Mouse (Mus musculus) heart, adult 11 months (tissue): Measurements from ENCODE around the gene Sec16a.

Experiments used
- DNase-seq: peaks from one replicate; pipeline ENCODE4 v3.0.0; 2022

Gene Sec16a

DNA sequence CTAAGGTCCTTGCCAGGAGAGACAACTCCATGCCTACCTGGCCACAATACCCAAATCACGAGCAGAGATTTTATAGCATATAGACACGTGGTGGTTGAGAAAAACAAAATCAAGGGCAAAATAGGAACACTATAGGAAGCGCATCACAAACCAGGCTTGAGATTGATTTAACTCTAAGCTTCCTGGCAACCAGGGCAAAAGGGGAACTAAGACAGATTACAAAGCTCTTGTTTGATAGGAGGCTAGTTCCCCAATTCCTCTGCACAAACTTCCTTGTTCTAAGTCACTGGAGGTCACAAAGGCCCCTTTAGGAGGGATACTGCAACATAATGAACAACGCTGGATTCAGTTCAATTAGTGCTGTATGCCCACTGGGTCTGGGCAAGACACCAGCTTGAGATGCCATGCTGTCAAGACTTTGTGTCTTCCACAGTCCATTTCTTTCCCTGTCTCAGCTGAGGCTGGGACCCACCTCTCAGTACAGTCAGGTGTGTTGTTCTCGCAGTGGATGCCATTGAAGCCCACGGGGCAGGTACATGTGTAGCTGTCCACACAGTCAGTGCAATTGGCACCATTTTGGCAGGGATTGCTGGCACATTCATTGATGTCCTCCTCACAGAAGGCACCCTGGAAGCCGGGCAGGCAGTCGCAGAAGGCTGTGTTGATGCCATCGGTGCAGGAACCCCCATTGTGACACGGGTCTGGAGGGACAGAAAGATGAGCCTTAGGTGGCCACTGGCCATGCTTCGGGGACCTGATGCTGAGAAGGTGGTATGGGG is 27.5 kb upstream of the Sec16a start:
- DNase-seq = no peak

- peak; percentile 94 for DNase-seq
These were observed 26.8 kb upstream of the Sec16a start for GRCm38 (mm10) chr2:26471652-26472285.

DNA sequence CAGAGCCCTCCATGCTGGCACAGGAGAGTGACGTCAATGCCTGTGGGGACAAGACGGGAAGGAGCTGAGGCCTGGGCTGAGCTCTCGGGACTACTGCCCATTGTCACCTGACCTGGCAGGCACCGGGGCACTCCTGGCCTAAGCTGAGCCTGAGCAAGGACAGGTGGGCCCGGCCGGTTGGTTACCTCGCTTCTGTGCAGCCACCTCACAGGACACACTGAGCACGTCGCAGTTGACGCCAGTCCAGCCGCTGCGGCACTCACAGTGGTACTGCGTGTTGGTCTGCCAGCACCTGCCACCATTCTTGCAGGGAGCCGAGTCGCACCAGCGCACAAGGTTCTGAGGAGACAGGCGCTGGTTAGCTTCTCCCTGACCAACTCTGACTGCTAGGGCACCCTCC is 26.0 kb upstream of the Sec16a start:
- no peak for DNase-seq

- no peak for DNase-seq
These were observed 23.4 kb upstream of the Sec16a start for GRCm38 (mm10) chr2:26468376-26468775.

GRCm38 (mm10) chr2:26463412-26463811 is 18.4 kb upstream of the Sec16a start:
- no peak for DNase-seq

DNA sequence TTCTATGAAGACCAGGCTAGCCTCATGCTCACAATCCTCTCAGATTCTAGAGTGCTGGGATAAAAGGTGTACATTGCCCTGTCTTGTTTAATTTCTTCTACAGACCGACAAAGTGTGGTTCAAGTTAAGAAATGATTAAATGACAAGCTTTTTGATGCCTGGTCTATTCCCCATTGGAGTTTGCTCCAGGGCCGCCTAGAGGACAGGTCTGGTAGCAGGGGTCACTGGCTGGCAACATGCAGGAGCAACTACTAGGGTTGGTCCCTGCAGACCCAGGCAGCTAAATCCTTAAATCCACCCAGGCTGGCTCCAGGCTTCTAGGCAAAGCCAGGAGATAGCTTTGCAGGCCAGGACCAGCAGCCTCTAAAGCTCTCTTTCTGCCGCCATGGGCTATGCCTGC is 18.0 kb upstream of the Sec16a start:
- no peak for DNase-seq

DNA sequence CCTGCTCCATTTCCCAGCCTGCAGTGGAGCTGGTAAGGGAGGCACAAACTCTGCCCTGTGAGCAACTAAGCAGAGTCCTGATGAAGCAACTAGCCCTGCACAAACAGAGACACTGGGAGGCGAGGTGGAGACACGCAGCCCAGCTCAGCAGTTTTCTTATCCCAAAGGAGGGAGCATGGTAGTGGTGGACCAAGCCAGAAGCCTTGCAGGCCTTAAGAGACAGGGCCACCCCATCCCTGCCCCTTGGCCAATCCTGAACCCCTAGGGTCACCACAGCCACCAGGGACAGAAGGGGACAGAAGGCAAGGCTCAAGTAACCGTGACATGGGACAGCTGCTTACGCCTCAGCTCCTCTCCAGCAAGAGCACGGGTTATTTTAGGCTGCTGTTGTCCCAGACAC is 16.7 kb upstream of the Sec16a start:
- DNase-seq = no peak

- no peak for DNase-seq
These were observed 15.8 kb upstream of the Sec16a start for GRCm38 (mm10) chr2:26460837-26461236.

DNA sequence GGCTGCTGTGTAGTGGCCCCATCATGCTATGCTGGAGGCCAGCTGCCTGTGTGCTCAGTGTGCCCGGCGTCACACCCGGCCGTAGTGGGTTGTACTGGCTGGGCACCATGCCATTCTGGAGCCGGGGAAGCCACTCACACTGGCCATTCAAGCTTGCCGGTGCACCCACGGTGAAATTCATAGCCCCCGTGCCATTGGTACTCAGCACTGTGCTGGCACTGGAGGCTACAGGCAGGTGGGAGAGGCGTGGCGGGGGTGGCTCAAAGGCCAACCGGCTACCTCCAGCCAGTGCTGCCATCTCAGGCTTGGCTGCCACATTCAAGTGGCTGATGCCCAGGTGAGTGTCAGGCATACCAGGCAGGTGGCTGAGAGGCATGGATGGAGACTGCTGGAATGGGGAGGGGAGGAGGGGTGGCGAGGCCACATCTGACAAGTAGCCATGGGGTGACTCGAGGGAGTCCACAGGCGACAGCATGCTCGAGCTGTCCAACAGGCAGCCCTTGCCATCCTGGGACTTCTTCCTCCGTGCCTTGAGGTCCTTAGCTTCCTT is 15.2 kb upstream of the Sec16a start:
- DNase-seq = peak; percentile 93

GRCm38 (mm10) chr2:26459478-26459877 is 14.5 kb upstream of the Sec16a start:
- peak; percentile 95 for DNase-seq

GRCm38 (mm10) chr2:26458402-26459124 is 13.5 kb upstream of the Sec16a start:
- DNase-seq = peak; percentile 97

GRCm38 (mm10) chr2:26449121-26450060 is 4.4 kb upstream of the Sec16a start:
- peak; percentile 94 for DNase-seq

DNA sequence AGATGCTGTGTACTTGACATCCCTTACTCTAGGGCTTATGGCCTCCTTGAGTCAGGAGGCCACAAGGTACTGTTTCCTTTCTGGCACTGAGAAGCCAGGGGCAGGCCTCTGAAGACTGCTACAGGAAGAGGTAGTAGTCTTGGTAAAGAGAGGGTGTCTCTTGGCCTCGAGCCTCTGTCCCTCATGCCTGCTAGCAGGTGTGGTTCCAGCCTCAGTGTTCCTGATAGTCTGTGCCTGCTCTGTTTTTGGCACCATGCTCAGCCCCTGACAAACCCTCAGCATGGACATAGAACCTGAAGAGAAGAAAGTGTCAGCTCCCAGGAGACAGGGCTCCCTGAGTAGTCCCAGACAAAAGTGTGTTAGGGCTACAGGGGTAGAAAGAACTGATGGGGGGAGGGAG is 2.4 kb upstream of the Sec16a start:
- peak; percentile 90 for DNase-seq

DNA sequence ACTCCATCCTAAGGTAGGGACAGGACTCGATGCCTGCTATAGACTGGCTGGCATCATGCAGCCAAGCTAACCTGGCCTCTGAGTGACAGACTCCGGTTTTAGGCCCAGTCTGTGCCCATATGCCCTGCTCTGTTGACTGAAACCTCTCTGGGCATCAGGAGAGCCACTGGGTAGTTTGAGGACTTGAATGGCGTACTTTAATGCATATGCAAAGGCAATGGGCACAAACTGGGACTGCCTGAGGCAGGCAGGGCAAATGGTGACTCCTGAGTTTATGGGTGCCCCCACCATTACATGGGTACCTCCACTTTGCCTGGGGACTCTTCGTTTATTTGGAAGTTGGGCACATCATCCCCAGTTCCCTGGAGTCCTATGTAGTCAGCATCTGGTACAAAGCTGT is 1.7 kb upstream of the Sec16a start:
- DNase-seq = peak; percentile 96

GRCm38 (mm10) chr2:26445666-26446445 is 840 bp upstream of the Sec16a start:
- DNase-seq = peak; percentile 100

DNA sequence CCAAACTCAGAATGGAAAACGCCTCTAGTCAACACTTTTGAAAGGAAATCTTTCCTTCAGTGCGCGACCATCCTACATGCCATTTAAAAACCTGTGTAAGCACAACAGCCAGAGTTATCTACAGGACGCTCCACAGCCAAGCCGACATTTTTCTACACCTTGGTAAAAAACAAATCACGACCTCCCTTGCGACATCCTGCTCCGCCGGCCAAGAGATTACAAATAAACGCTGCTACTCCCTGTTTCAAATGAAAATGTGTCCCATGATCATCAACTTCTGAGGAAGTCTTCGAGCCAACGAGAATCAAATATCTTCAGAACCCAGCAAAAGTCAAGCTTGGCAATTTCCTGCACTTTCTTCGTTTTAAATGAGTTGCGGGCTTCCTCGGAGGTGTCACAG is 648 bp downstream of the Sec16a start:
- no peak for DNase-seq

GRCm38 (mm10) chr2:26443876-26444275 is 1.1 kb downstream of the Sec16a start:
- DNase-seq = no peak

DNA sequence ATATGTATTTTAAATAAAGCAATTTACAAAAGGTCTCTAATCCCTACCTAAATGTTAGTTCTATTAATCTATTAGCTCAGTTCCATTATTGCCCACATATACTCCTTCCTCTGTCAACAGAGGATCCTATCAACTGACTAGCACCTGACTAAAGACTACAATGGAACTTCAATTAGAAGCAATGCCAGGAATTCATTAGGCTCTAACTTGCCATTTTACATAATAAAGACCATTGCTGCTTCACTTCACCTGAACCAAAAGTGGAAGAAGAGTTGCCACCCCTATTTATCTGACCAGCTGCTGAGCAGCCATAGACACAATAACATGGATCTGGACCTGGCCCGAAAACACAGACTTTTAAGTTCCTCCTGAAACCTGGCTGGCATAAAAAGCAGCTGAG is 2.2 kb downstream of the Sec16a start:
- no peak for DNase-seq

- peak; percentile 95 for DNase-seq
These were observed 3.3 kb downstream of the Sec16a start for GRCm38 (mm10) chr2:26441688-26442087.

DNA sequence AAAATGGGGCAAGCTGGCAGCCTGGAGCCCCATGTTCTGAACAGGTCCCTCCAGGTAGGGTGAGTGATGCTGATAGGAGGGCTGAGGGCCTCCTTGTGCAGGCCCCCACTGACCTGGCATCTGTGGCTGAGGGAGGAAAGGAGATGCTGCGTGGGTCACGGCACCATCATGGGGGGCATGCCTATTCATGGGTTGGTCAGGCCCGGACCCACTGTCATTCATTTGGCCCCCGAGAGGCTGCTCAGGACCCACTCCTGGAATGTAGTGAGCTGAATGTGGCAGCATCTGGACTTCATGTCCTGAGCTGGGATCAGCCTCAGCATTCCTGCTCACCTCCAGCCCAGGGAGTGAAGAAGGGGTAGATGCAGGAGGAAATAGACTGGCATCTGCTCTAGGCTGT is 3.8 kb downstream of the Sec16a start:
- peak; percentile 91 for DNase-seq

DNA sequence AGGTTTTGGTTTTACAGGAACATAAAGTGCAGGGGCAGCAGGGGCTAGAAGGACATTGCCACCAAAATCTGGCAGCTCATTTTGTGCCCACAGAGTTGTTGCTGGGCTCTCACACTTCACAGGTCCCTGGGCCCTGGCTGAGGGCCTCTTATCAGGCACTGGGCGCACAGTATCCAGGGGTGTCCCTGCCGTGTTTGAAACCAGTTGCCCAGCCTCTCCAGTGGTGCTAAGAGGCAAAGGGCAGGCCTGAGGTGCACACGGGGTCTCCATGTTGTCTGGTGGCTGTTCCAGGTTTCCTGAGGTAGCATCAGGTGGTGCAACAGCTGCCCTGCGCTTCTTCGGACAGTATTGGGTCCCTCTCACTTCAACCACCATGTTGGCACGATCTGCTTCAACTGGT is 5.3 kb downstream of the Sec16a start:
- peak; percentile 91 for DNase-seq

- DNase-seq = peak; percentile 83
These were observed 6.6 kb downstream of the Sec16a start for GRCm38 (mm10) chr2:26438373-26438772.
